Mouse (Mus musculus): Measurements from ENCODE around the gene Tgfbi. TPM values are rescaled to one million over a fixed set of nuclear protein-coding genes. Genes with fewer than 3 reads are reported as not detected.

The Tgfbi gene
- 1.1 TPM for polyA plus RNA-seq (2017; shearing (Covaris generic))

GRCm38 (mm10) chr13:56609103-56609856 lies at the start of gene Tgfbi:
Gene Tgfbi, plus strand, starts transcription at chr13:56609523.

Other genes starting within 250 kb of the Tgfbi start
- not detected for gene Gm3045, start 182.9 kb upstream of the Tgfbi start, polyA plus RNA-seq (2017; shearing (Covaris generic))
- gene Slc25a48, start 171.2 kb upstream of the Tgfbi start, polyA plus RNA-seq (2017; shearing (Covaris generic)) = not detected
- gene Il9, start 127.3 kb upstream of the Tgfbi start, polyA plus RNA-seq (2017; shearing (Covaris generic)) = not detected
- 1.8 TPM for gene Fbxl21, start 87.1 kb upstream of the Tgfbi start, polyA plus RNA-seq (2017; shearing (Covaris generic))
- gene Lect2, start 61.0 kb upstream of the Tgfbi start, polyA plus RNA-seq (2017; shearing (Covaris generic)) = not detected
- gene Smad5, start 93.5 kb downstream of the Tgfbi start, polyA plus RNA-seq (2017; shearing (Covaris generic)) = 22.3 TPM
- not detected for gene Gm45623, start 144.3 kb downstream of the Tgfbi start, polyA plus RNA-seq (2017; shearing (Covaris generic))

Measured in inflammation-experienced regulatory T-cells, adult 16 weeks (primary cell).